Mouse (Mus musculus): Measurements from ENCODE around the gene Sdcbp2. TPM values are rescaled to one million over a fixed set of nuclear protein-coding genes. Genes with fewer than 3 reads are reported as not detected.
A peak's percentile ranks its signal among the peaks of the same experiment; 100 is the strongest.

The Sdcbp2 gene
- 1.3 and 1.9 TPM in 2 replicates for polyA plus RNA-seq (2014; fragmentation: Nextera tagmentation; extraction: Ambion mirVana)

DNA sequence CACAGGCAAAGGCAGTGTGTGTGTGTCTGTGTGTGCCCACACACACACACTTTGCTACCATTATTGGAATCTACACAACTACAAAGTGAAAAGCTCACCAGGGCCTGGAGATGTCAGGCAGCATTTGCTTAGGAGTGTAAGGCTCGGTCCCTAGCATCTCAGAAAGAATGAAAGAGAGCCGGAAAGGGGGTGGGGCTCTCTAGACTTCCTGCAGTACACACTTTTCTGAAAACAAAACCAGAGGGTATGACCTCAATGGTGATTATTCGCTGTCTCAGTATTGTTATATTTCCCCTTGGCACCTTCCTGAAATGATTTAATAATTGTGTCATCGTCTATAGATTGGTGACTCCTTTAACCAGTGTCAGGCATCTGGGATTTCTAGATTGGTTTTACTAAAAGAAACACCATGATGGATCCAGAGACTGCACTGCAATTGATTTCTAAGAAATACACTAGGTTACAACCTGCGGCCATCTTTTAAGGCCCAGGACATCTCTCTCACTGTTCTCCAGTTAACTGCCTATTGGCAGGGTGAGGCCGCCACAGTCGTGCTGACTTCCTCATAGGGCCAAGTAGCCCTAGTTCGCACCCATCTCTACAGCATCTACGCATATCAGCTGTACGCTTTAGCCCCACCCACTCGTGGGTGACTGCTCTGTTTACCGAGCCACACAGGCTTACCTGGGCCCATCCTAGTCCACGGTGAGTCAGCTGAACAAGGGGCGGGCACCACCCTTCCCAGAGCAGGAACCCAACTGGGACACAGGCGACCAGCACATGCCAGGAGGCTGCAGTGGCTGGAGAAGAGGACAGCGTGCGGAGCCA, at the start of gene Sdcbp2:
TSS of gene Sdcbp2 (plus strand) at position 750 of the 828 bp plus-strand sequence.
- no peak for ATAC-seq (ENCODE audit: low FRiP score, low TSS enrichment)
- peaks cover 5% of the 10 kb centered on the region; the same call in 1 of the 2 replicates for H3K4me1 ChIP-seq (ENCODE audit: control insufficient read depth, insufficient read depth, low read length)
- no peaks in the 10 kb centered on the region for H3K9me3 ChIP-seq (ENCODE audit: control insufficient read depth, low read length)
- no peak within 1 kb of the TSS for H3K9ac ChIP-seq (ENCODE audit: low read depth, low read length)
- no peak within 1 kb of the TSS for H3K27ac ChIP-seq (ENCODE audit: low read depth, low read length)
- H3K4me2 ChIP-seq (replicated peaks; ENCODE audit: low read depth, low read length) = no peak within 1 kb of the TSS
- WGBS = 74% methylated on average over 17 of the region's 17 CpGs
- H3K4me3 ChIP-seq (ENCODE audit: low read length) = no peak within 1 kb of the TSS
- H3K27me3 ChIP-seq (ENCODE audit: control insufficient read depth, insufficient read depth, low read length) = no peaks in the 10 kb centered on the region
- H3K36me3 ChIP-seq (ENCODE audit: control insufficient read depth, insufficient read depth, low read length) = no peaks in the 10 kb centered on the region

DNA sequence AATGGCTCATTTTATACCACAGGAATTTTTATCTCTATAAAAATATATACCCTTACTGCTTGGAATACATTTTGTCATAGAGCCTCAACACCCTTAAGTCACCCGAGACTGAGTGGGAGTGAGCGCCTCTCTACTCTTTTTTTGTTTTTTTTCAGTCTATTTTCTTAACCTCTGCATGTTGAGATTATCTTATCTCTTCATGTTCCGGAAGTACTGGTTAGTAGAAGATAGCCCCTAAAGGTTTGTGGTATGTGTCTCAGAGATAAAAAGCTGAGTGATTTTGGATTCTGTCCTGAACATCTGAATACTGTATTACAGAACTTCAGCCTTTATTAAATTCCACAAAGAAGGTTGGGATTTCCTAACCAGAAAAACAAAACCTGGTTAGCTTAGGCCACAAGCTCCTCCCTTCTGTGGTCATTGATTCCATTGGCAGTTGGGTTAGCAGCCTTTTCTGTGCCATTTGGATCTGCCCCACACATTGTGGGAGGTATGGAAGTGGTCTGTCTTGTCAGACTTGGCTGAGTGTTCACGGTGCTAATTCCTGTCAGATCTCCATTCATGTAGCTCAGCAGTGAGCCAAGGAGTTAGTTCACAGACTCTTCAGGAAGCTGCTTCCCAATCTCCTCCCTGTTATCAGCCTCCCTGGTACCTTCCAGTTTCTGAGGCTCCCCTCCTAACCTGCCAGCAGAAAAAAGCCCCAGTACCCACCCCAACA, 47.9 kb upstream of the Sdcbp2 start:
- 48% methylated on average over 4 of the region's 4 CpGs for WGBS

DNA sequence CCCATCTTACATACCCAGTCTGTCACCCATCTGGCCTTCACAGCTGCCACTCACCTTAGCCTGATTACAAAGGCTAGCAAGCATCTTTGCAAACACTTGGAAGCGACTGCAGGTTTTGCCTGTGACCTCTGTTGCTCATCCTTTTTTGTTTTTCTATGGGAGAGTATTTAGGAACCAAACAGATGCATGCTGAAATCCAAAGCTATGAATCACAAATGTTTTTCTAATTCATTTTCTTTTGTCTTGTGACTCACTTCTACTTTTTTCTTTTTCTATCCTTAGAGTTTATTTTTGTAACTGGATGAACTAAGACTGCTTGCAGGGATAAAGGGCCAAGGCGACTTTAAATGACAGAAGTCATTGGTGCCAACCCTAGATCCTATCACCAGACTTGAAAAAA, 46.9 kb upstream of the Sdcbp2 start:
- Histone ChIP-seq H3K4me1 (ENCODE audit: control insufficient read depth, insufficient read depth, low read length) (0 out of 2 replicates have a peak, but pooled peaks cover under 1% of the 10 kb centered on the region), H3K4me2 (replicated peaks; ENCODE audit: low read depth, low read length) (no peak overlapping the region), H3K27me3 (ENCODE audit: control insufficient read depth, insufficient read depth, low read length) (no peaks in the 10 kb centered on the region), H3K27ac (ENCODE audit: low read depth, low read length) (no peak overlapping the region), H3K4me3 (ENCODE audit: low read length) (no peak overlapping the region), H3K9me3 (ENCODE audit: control insufficient read depth, low read length) (no peaks in the 10 kb centered on the region), H3K9ac (ENCODE audit: low read depth, low read length) (no peak overlapping the region), H3K36me3 (ENCODE audit: control insufficient read depth, insufficient read depth, low read length) (no peaks in the 10 kb centered on the region)
- ATAC-seq (ENCODE audit: low FRiP score, low TSS enrichment) = no peak
- 79% methylated on average over 2 of the region's 2 CpGs for WGBS

More for the DNA sequence above, 47.9 kb upstream of the Sdcbp2 start:
- no peaks in the 10 kb centered on the region for H3K9me3 ChIP-seq (ENCODE audit: control insufficient read depth, low read length)
- no peak overlapping the region for H3K27ac ChIP-seq (ENCODE audit: low read depth, low read length)
- no peak overlapping the region for H3K9ac ChIP-seq (ENCODE audit: low read depth, low read length)
- H3K27me3 ChIP-seq (ENCODE audit: control insufficient read depth, insufficient read depth, low read length) = no peaks in the 10 kb centered on the region
- H3K4me1 ChIP-seq (ENCODE audit: control insufficient read depth, insufficient read depth, low read length) = no peaks in the 10 kb centered on the region
- no peak overlapping the region for H3K4me2 ChIP-seq (replicated peaks; ENCODE audit: low read depth, low read length)
- no peak for ATAC-seq (ENCODE audit: low FRiP score, low TSS enrichment)
- peaks cover 3% of the 10 kb centered on the region; the same call in 1 of the 2 replicates for H3K36me3 ChIP-seq (ENCODE audit: control insufficient read depth, insufficient read depth, low read length)
- H3K4me3 ChIP-seq (ENCODE audit: low read length) = no peak overlapping the region

DNA sequence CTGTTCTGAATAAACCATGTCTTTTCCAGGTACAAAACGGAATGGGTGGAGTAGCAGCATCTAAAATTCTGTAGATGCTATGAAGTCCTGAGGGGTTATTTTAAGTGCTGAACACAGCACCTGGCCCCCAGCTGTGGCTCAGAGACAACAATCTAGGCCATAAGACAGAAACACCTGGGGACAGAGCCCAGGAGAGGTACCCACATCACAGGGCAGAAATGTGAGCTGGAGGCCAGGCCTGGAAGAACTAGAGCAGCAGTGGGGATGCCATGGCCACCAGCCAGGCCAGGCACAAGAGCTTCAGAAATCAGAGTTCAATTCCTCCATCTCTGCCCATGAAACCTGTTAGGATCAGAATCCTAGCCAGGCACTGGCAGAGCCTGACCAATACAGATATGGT, 44.4 kb upstream of the Sdcbp2 start:
- Histone ChIP-seq H3K4me1 (ENCODE audit: control insufficient read depth, insufficient read depth, low read length) (0 out of 2 replicates have a peak, but pooled peaks cover 3% of the 10 kb centered on the region), H3K27me3 (ENCODE audit: control insufficient read depth, insufficient read depth, low read length) (no peaks in the 10 kb centered on the region), H3K36me3 (ENCODE audit: control insufficient read depth, insufficient read depth, low read length) (no peaks in the 10 kb centered on the region), H3K4me3 (ENCODE audit: low read length) (no peak overlapping the region), H3K9me3 (ENCODE audit: control insufficient read depth, low read length) (no peaks in the 10 kb centered on the region), H3K4me2 (replicated peaks; ENCODE audit: low read depth, low read length) (no peak overlapping the region), H3K9ac (ENCODE audit: low read depth, low read length) (no peak overlapping the region), H3K27ac (ENCODE audit: low read depth, low read length) (no peak overlapping the region)
- no peak for ATAC-seq (ENCODE audit: low FRiP score, low TSS enrichment)
- 83% methylated on average over 1 of the region's 1 CpGs for WGBS

DNA sequence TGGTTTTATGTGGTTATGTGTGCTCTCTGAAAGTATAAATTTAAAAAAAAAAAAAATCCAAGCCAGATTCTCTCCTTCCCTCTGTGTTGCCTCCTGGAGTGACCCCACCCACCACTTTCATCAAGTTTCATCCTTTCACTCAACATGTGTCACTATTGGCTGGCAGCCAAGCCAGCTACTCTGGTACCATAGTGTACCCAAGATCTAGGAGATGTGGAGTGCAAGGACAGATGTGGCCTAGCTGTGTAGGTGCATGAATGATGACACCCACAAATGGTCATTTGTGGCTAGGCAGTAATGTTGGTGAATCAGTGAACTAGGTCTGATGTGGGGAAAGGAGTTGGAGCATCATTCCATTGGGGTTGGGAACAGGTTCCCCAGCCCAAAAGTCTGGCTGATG, 43.3 kb upstream of the Sdcbp2 start:
- no peak overlapping the region for H3K4me3 ChIP-seq (ENCODE audit: low read length)
- H3K27me3 ChIP-seq (ENCODE audit: control insufficient read depth, insufficient read depth, low read length) = no peaks in the 10 kb centered on the region
- H3K9me3 ChIP-seq (ENCODE audit: control insufficient read depth, low read length) = no peaks in the 10 kb centered on the region
- H3K36me3 ChIP-seq (ENCODE audit: control insufficient read depth, insufficient read depth, low read length) = no peaks in the 10 kb centered on the region
- H3K4me2 ChIP-seq (replicated peaks; ENCODE audit: low read depth, low read length) = no peak overlapping the region
- H3K27ac ChIP-seq (ENCODE audit: low read depth, low read length) = no peak overlapping the region
- no peak for ATAC-seq (ENCODE audit: low FRiP score, low TSS enrichment)
- H3K9ac ChIP-seq (ENCODE audit: low read depth, low read length) = no peak overlapping the region
- H3K4me1 ChIP-seq (ENCODE audit: control insufficient read depth, insufficient read depth, low read length) = 0 out of 2 replicates have a peak, but pooled peaks cover 3% of the 10 kb centered on the region

DNA sequence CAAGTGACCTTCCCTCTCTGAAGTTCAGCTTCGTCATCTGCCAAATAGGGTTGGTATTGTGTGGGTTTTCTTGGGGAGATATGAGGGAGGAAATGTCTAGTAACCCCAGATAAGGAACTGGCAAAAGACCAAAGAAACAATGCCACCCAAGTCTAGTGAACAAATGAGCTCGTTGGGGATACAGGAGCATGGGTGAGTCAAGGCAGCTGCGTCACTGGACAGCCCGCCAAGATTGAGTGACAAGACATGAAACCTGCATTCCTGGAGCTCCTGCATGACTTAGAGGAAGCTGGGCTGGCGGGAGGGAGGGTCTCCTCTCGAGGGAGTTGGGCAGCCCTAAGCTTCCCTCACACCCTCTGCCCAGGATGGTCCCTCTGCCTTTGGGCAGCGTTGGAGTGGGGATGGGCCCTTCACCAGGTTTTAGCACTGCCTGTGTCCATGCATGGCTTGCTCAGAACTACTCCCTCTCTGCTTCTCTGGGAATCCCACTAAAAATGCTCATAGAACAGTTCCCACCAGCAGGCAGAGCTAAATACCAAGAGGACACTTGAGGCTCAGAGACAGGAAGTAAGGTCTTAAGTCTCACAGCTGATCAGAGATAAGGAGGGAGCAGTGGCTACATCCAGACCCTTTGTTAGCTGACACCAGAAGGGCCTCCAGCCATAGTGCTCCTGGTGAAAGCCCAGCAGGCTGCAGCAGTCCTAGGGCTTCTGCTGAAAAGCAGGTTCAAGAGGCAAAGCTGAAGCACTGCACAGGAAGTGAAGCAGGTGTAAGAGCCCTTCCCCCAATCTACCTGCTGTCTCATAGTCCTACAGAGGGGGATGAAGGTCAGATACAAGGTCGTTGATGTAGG, 41.8 kb upstream of the Sdcbp2 start:
- Histone ChIP-seq H3K9me3 (ENCODE audit: control insufficient read depth, low read length) (no peaks in the 10 kb centered on the region), H3K4me2 (replicated peaks; ENCODE audit: low read depth, low read length) (no peak overlapping the region), H3K36me3 (ENCODE audit: control insufficient read depth, insufficient read depth, low read length) (no peaks in the 10 kb centered on the region), H3K4me1 (ENCODE audit: control insufficient read depth, insufficient read depth, low read length) (0 out of 2 replicates have a peak, but pooled peaks cover 3% of the 10 kb centered on the region), H3K27me3 (ENCODE audit: control insufficient read depth, insufficient read depth, low read length) (no peaks in the 10 kb centered on the region), H3K4me3 (ENCODE audit: low read length) (no peak overlapping the region), H3K27ac (ENCODE audit: low read depth, low read length) (no peak overlapping the region), H3K9ac (ENCODE audit: low read depth, low read length) (no peak overlapping the region)
- 56% methylated on average over 8 of the region's 8 CpGs for WGBS
- no peak for ATAC-seq (ENCODE audit: low FRiP score, low TSS enrichment)

DNA sequence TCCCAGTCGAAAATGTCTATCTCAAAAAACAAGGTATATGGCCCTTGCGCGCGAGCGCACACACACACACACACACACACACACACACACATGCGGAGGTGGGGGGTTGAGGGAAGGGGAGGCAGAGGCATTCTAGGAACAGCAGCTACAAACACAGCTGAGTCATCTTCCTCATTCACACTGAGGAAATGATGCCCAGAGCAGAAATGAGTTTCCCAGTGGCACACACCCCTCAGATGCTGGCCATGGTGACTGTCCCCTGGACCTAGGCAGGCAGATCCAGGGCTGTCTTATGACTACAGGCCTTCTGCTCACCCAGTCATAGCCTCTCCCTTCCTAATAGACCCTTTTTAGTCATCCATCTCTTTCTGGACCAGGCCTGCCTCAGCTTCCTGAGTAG, 38.8 kb upstream of the Sdcbp2 start:
- no peak overlapping the region for H3K9ac ChIP-seq (ENCODE audit: low read depth, low read length)
- H3K27ac ChIP-seq (ENCODE audit: low read depth, low read length) = no peak overlapping the region
- H3K36me3 ChIP-seq (ENCODE audit: control insufficient read depth, insufficient read depth, low read length) = no peaks in the 10 kb centered on the region
- 90% methylated on average over 6 of the region's 6 CpGs for WGBS
- no peak overlapping the region for H3K4me3 ChIP-seq (ENCODE audit: low read length)
- H3K4me1 ChIP-seq (ENCODE audit: control insufficient read depth, insufficient read depth, low read length) = peaks cover 5% of the 10 kb centered on the region; the same call in 1 of the 2 replicates
- no peaks in the 10 kb centered on the region for H3K27me3 ChIP-seq (ENCODE audit: control insufficient read depth, insufficient read depth, low read length)
- ATAC-seq (ENCODE audit: low FRiP score, low TSS enrichment) = no peak
- H3K9me3 ChIP-seq (ENCODE audit: control insufficient read depth, low read length) = no peaks in the 10 kb centered on the region
- H3K4me2 ChIP-seq (replicated peaks; ENCODE audit: low read depth, low read length) = no peak overlapping the region

DNA sequence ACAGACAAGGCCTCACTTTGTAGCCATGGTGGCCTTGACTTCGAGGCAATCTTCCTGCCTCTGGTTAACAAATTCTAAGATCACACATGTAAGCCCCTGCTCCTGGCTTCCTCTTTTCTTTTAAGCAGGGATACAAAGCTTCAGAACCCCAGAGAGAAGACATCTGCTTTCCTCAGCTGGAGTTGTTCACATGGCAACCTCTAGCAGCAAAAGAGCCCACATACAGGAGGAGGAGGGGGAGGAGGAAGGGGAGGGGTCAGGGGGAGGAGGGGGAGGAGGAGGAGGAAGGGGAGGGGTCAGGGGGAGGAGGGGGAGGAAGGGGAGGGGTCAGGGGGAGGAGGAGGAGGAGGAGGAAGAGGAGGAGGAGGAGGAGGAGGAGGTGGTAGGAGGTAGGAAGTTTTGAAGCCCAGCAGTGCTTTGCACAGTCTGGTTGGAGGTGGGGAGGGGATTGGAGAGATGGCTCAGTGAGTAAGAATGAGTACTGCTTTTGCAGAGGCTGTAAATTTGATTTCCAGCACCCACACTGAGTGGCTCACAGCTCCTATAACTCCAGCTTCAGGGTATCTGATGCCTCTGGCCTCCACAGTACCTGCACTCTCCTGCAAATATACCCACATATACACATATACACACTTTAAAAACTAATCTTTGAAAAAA, 36.3 kb upstream of the Sdcbp2 start:
- H3K4me1 ChIP-seq (ENCODE audit: control insufficient read depth, insufficient read depth, low read length) = peaks cover 2% of the 10 kb centered on the region; the same call in 1 of the 2 replicates
- 55% methylated on average over 1 of the region's 1 CpGs for WGBS
- no peak overlapping the region for H3K9ac ChIP-seq (ENCODE audit: low read depth, low read length)
- no peaks in the 10 kb centered on the region for H3K9me3 ChIP-seq (ENCODE audit: control insufficient read depth, low read length)
- no peaks in the 10 kb centered on the region for H3K36me3 ChIP-seq (ENCODE audit: control insufficient read depth, insufficient read depth, low read length)
- H3K4me3 ChIP-seq (ENCODE audit: low read length) = no peak overlapping the region
- H3K27ac ChIP-seq (ENCODE audit: low read depth, low read length) = no peak overlapping the region
- ATAC-seq (ENCODE audit: low FRiP score, low TSS enrichment) = peak; percentile 73
- 0 out of 2 replicates have a peak overlapping the region, but pooled peaks have one; percentile 25 for H3K4me2 ChIP-seq (replicated peaks; ENCODE audit: low read depth, low read length)
- no peaks in the 10 kb centered on the region for H3K27me3 ChIP-seq (ENCODE audit: control insufficient read depth, insufficient read depth, low read length)
